Mouse (Mus musculus) stomach, embryonic 16.5 days (tissue): Measurements from ENCODE around the gene Tbx6. TPM values are rescaled to one million over a fixed set of nuclear protein-coding genes. Genes with fewer than 3 reads are reported as not detected.
A peak's percentile ranks its signal among the peaks of the same experiment; 100 is the strongest.

ENCODE experiments used
- ATAC-seq: fragments of 200-750 bp; cut with Nextera tagmentation; 2 replicates; pipeline ENCODE4 v1.8.0; 2017; ENCODE audit warnings: moderate number of reproducible peaks, moderate TSS enrichment; ENCODE audit not compliant: insufficient read depth, low FRiP score
- H3K27ac ChIP-seq: fragments of 300-500 bp; sonication (generic); 2 replicates; pipeline ENCODE4 v1.5.1; 2014; ENCODE audit warnings: low read length
- H3K27me3 ChIP-seq: fragments of 300-500 bp; sonication (generic); 2 replicates; pipeline ENCODE4 v1.6.1; 2014; ENCODE audit warnings: low read length, control low read depth, mixed read lengths; ENCODE audit not compliant: control insufficient read depth, insufficient read depth
- H3K36me3 ChIP-seq: fragments of 300-500 bp; sonication (generic); 2 replicates; pipeline ENCODE4 v1.6.1; 2014; ENCODE audit warnings: low read length; ENCODE audit not compliant: control insufficient read depth, insufficient read depth
- H3K4me1 ChIP-seq: fragments of 300-500 bp; sonication (generic); 2 replicates; pipeline ENCODE4 v1.6.1; 2014; ENCODE audit warnings: low read length, control low read depth, mixed read lengths; ENCODE audit not compliant: control insufficient read depth, insufficient read depth
- H3K4me2 ChIP-seq: fragments of 300-500 bp; sonication (generic); 2 replicates; pipeline ENCODE4 v1.6.1; 2014; ENCODE audit warnings: low read depth, low read length, mixed read lengths
- H3K4me3 ChIP-seq: fragments of 300-500 bp; sonication (generic); replicated peaks from 2 replicates; pipeline ENCODE4 v1.5.1; 2014; ENCODE audit warnings: mild to moderate bottlenecking, low read length
- H3K9ac ChIP-seq: fragments of 300-500 bp; sonication (generic); 2 replicates; pipeline ENCODE4 v1.6.1; 2014; ENCODE audit warnings: low read length
- H3K9me3 ChIP-seq: fragments of 300-500 bp; sonication (generic); replicated peaks from 2 replicates; pipeline ENCODE4 v1.6.1; 2016; ENCODE audit warnings: low read length, control low read depth; ENCODE audit not compliant: control insufficient read depth
- WGBS: fragments of 180-500 bp; shearing (Covaris S2); extraction: QIAGEN DNeasy Blood & Tissue Kit; methylation state at CpG from one replicate; pipeline ENCODE4 v1.1.7; 2014; 5-methylcytosine and 5-hydroxymethylcytosine counted together
- polyA plus RNA-seq: library from polyadenylated mRNA; unstranded; fragments of >200 nt; fragmentation: Nextera tagmentation; extraction: Ambion mirVana; gene quantifications from 2 replicates; pipeline ENCODE4 v1.2.1, GENCODE M21; 2015

Gene Tbx6
- polyA plus RNA-seq, 1 experiment from 2014 or later = 0.27 TPM

GRCm38 (mm10) chr7:126761529-126762067, 19.7 kb upstream of the Tbx6 start:
- H3K4me2 ChIP-seq = peak overlapping the region; percentile 92
- peak overlapping the region; percentile 81 for H3K4me3 ChIP-seq
- no peak; the same call in 1 of the 2 replicates for ATAC-seq
- peaks cover 19% of the 10 kb centered on the region for H3K36me3 ChIP-seq
- no peaks in the 10 kb centered on the region for H3K27me3 ChIP-seq
- H3K9ac ChIP-seq = peak overlapping the region; percentile 92; the same call in 1 of the 2 replicates
- peaks cover 38% of the 10 kb centered on the region for H3K4me1 ChIP-seq
- H3K9me3 ChIP-seq = no peaks in the 10 kb centered on the region
- WGBS = 40% methylated on average over 6 of the region's 6 CpGs
- peak overlapping the region; percentile 99 for H3K27ac ChIP-seq

- Histone ChIP-seq H3K4me2 (peak overlapping the region; percentile 25), H3K4me1 (peaks cover 38% of the 10 kb centered on the region), H3K27me3 (no peaks in the 10 kb centered on the region), H3K9ac (peak overlapping the region; percentile 49; the same call in 1 of the 2 replicates), H3K36me3 (peaks cover 19% of the 10 kb centered on the region), H3K27ac (peak overlapping the region; percentile 99), H3K9me3 (no peaks in the 10 kb centered on the region), H3K4me3 (peak overlapping the region; percentile 7; the same call in 1 of the 2 replicates)
- 47% methylated on average over 17 of the region's 17 CpGs for WGBS
- ATAC-seq = no peak
Observed at GRCm38 (mm10) chr7:126762471-126763008, 18.7 kb upstream of the Tbx6 start.

- H3K36me3 ChIP-seq = peaks cover 26% of the 10 kb centered on the region
Observed at GRCm38 (mm10) chr7:126765540-126765939, 15.7 kb upstream of the Tbx6 start.

DNA sequence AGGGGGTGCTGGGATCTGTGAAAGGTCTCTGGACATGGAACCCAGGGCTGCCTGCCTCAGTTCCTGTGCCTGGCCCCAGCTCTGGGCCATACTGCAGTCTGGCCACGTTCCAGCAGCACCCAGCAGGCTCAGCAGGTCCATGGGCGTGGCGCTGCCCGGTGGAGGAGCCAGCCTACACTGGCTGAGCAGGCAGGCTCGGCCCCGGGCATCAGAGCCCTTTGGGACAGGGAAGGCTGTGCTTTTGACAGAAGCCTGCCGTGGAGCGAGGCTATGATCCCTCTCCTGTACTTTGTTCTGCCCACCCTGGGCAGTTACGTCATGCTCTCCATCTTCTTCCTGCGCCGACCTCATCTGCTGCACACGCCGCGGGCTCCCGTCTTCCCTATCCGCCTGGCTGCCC, 15.1 kb upstream of the Tbx6 start, which contains the start of gene Gdpd3:
Gdpd3 (plus strand) TSS at position 134 of the 400 bp plus-strand sequence.
- H3K27ac ChIP-seq = peak within 1 kb of the TSS; percentile 39; the same call in 1 of the 2 replicates
- peaks cover 26% of the 10 kb centered on the region for H3K36me3 ChIP-seq
- no peaks in the 10 kb centered on the region for H3K9me3 ChIP-seq
- H3K27me3 ChIP-seq = no peaks in the 10 kb centered on the region
- no peak within 1 kb of the TSS for H3K4me3 ChIP-seq
- H3K4me2 ChIP-seq = no peak within 1 kb of the TSS
- H3K4me1 ChIP-seq = peaks cover 27% of the 10 kb centered on the region
- 0 out of 2 replicates have a peak within 1 kb of the TSS, but pooled peaks have one; percentile 18 for H3K9ac ChIP-seq
- WGBS = 81% methylated on average over 16 of the region's 16 CpGs
- ATAC-seq = peak; percentile 58; the same call in 1 of the 2 replicates

More at GRCm38 (mm10) chr7:126765540-126765939, 15.7 kb upstream of the Tbx6 start:
- Histone ChIP-seq H3K4me1 (peaks cover 33% of the 10 kb centered on the region), H3K9me3 (no peaks in the 10 kb centered on the region), H3K27me3 (no peaks in the 10 kb centered on the region), H3K4me3 (no peak overlapping the region), H3K27ac (peak overlapping the region; percentile 39; the same call in 1 of the 2 replicates), H3K4me2 (no peak overlapping the region), H3K9ac (0 out of 2 replicates have a peak overlapping the region, but pooled peaks have one; percentile 18)
- 74% methylated on average over 9 of the region's 9 CpGs for WGBS
- no peak for ATAC-seq

GRCm38 (mm10) chr7:126767001-126767400, 14.3 kb upstream of the Tbx6 start:
- H3K9me3 ChIP-seq = no peaks in the 10 kb centered on the region
- no peak overlapping the region for H3K27ac ChIP-seq
- H3K4me1 ChIP-seq = peaks cover 19% of the 10 kb centered on the region
- no peaks in the 10 kb centered on the region for H3K27me3 ChIP-seq
- no peak overlapping the region for H3K4me2 ChIP-seq
- H3K36me3 ChIP-seq = peaks cover 26% of the 10 kb centered on the region
- WGBS = 90% methylated on average over 8 of the region's 8 CpGs
- H3K4me3 ChIP-seq = no peak overlapping the region
- no peak for ATAC-seq
- no peak overlapping the region for H3K9ac ChIP-seq

DNA sequence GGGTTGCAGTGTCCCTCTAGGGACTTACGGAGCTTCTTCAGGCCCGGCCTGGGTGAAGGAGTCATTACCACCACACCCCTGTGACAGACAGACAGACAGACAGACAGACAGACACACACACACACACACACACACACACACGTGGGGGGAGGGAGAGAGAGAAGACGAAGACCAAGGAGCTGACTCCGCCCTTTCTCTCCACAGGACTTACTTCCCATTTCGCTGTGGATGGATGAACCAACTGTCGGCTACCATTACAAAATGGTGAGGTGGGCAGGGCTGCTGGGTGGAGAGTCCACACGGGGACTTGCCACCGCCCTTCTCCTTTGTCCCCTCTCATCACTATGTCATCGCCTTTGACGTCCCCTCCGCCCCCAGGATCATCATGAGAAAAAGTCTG, 10.5 kb upstream of the Tbx6 start:
- Histone ChIP-seq H3K27me3 (no peaks in the 10 kb centered on the region), H3K9me3 (no peaks in the 10 kb centered on the region), H3K36me3 (peaks cover 8% of the 10 kb centered on the region; the same call in 1 of the 2 replicates), H3K4me2 (no peak overlapping the region), H3K9ac (no peak overlapping the region), H3K4me3 (no peak overlapping the region), H3K27ac (no peak overlapping the region), H3K4me1 (peaks cover 8% of the 10 kb centered on the region)
- no peak for ATAC-seq
- 83% methylated on average over 12 of the region's 12 CpGs for WGBS

- ATAC-seq = no peak
- WGBS = 78% methylated on average over 2 of the region's 2 CpGs
- Histone ChIP-seq H3K4me2 (no peak overlapping the region), H3K4me1 (peaks cover 15% of the 10 kb centered on the region), H3K9ac (no peak overlapping the region), H3K9me3 (no peaks in the 10 kb centered on the region), H3K4me3 (no peak overlapping the region), H3K27ac (no peak overlapping the region), H3K27me3 (no peaks in the 10 kb centered on the region), H3K36me3 (peaks cover 8% of the 10 kb centered on the region; the same call in 1 of the 2 replicates)
Observed at GRCm38 (mm10) chr7:126773351-126773750, 7.9 kb upstream of the Tbx6 start.

GRCm38 (mm10) chr7:126774463-126774862, 6.8 kb upstream of the Tbx6 start:
- no peak for ATAC-seq
- H3K4me1 ChIP-seq = peaks cover 15% of the 10 kb centered on the region
- H3K4me3 ChIP-seq = no peak overlapping the region
- no peak overlapping the region for H3K27ac ChIP-seq
- H3K4me2 ChIP-seq = no peak overlapping the region
- no peak overlapping the region for H3K9ac ChIP-seq
- peaks cover 8% of the 10 kb centered on the region; the same call in 1 of the 2 replicates for H3K36me3 ChIP-seq
- WGBS = 56% methylated on average over 2 of the region's 2 CpGs
- no peaks in the 10 kb centered on the region for H3K27me3 ChIP-seq
- no peaks in the 10 kb centered on the region for H3K9me3 ChIP-seq

GRCm38 (mm10) chr7:126775185-126775977, 5.9 kb upstream of the Tbx6 start:
- no peak overlapping the region for H3K9ac ChIP-seq
- no peak overlapping the region for H3K4me3 ChIP-seq
- WGBS = 74% methylated on average over 10 of the region's 10 CpGs
- H3K4me2 ChIP-seq = no peak overlapping the region
- no peaks in the 10 kb centered on the region for H3K27me3 ChIP-seq
- no peaks in the 10 kb centered on the region for H3K36me3 ChIP-seq
- H3K27ac ChIP-seq = peak overlapping the region; percentile 89
- peaks cover 24% of the 10 kb centered on the region for H3K4me1 ChIP-seq
- H3K9me3 ChIP-seq = no peaks in the 10 kb centered on the region
- no peak for ATAC-seq
